Comparison of ENCODE assay signal across 22 mouse cellular contexts in the genomic region with DNA sequence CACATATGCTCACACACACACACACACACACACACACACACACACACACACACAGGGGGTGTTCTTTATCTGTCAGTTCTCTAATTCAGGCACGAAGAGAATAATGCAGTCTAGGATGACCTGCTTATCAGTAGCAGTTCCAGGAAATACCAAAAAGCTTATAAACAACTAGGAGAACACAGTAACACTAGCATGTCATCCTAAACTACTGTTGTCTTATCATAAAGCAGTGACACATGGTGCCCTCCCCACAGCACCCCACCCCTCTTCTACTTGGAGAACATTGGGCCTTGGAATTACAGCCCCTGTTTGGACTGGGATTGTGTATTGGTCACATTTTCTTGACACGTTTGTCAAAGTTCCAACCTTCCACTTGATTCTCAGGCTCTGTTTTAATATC.
"Had no signal": no experiment of that assay in that cellular context is flagged by ENCODE, and none has a peak within 500 bp of the region (broad histone marks: within the 10 kb centered on the region; RNA-seq: fewer than 3 reads in every experiment).

No protein-coding gene starts in this region.

- DNase-seq: kidney, adult 2 months; kidney, postnatal 25 days; layer of hippocampus, adult 9-11 months; lung, adult 18-20 months; lung, postnatal 10 days; lung, postnatal 36 days; right cerebral cortex, adult 18-20 months; right cerebral cortex, postnatal 14 days; right cerebral cortex, postnatal 4 days; thymus, adult 2 months; thymus, postnatal 14 days; thymus, postnatal 4 days had no signal

- ATAC-seq: intestine, postnatal 0 days; midbrain, embryonic 13.5 days; midbrain, embryonic 16.5 days had no signal

- H3K36me3 ChIP-seq: lung, embryonic 15.5 days; midbrain, embryonic 10.5 days; midbrain, embryonic 13.5 days had no signal

- H3K4me3 ChIP-seq: layer of hippocampus, adult 2 months; lung, embryonic 15.5 days; megakaryocyte, embryonic 14.5 days; midbrain, embryonic 10.5 days; midbrain, embryonic 13.5 days; myocyte had no signal

- H3K4me1 ChIP-seq: lung, embryonic 15.5 days; megakaryocyte, embryonic 14.5 days; midbrain, embryonic 13.5 days had no signal

- H3K27me3 ChIP-seq: lung, embryonic 15.5 days; megakaryocyte, embryonic 14.5 days; midbrain, embryonic 13.5 days had no signal

- H3K4me2 ChIP-seq: lung, embryonic 15.5 days; midbrain, embryonic 13.5 days had no signal

- H3K27ac ChIP-seq: kidney, postnatal 0 days; layer of hippocampus, adult 2 months; lung, embryonic 15.5 days; midbrain, embryonic 10.5 days; midbrain, embryonic 13.5 days; stomach, postnatal 0 days had no signal

- H3K9ac ChIP-seq: lung, embryonic 15.5 days; midbrain, embryonic 13.5 days had no signal

- H3K9me3 ChIP-seq: lung, embryonic 15.5 days; megakaryocyte, embryonic 14.5 days; midbrain, embryonic 10.5 days; midbrain, embryonic 13.5 days had no signal
